Mouse (Mus musculus): ENCODE measurements around the gene Gm28778.

DNA sequence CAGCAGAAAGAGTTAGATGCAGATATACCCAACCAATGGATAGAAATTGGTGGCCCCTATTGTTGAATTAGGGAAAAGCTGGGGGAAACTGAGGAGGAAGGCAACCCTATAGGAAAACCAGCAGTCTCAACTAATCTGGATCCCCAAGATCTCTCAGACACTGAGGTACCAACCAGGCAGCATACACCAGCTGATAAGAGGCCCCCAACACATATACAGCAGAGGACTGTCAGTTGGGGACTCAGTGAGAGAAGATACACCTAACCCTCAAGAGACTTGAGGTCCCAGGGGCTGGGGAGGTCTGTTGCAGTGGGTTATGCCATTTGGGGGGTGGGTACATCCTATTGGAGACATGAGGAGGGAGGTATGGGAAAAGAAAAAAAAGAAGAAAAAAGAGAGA lies 38.6 kb downstream of the Gm28778 start:
- TF ChIP-seq MXI1 (IDR thresholded peaks at IDR 0.05; ENCODE audit: low read depth, low read length), result no peak
- no peak for TF ChIP-seq ZNF384 (IDR thresholded peaks at IDR 0.05; ENCODE audit: low read depth, low read length)
- TF ChIP-seq CTCF (IDR thresholded peaks at IDR 0.05 in 2 of 3, conservative IDR thresholded peaks at IDR 0.05 in 1 of 3; ENCODE audit: control insufficient read depth in 1 of 3, insufficient read depth in 1 of 3, low read depth in 2 of 3, low read length in 3 of 3, poor library complexity in 1 of 3, severe bottlenecking in 1 of 3), result no peak
- no peak for TF ChIP-seq CHD2 (IDR thresholded peaks at IDR 0.05; ENCODE audit: low read length)
- no peak for TF ChIP-seq TCF12 (IDR thresholded peaks at IDR 0.05; ENCODE audit: low read depth, low read length)
- no peak for TF ChIP-seq ZMIZ1 (IDR thresholded peaks at IDR 0.05; ENCODE audit: low read depth, low read length)
- TF ChIP-seq KAT2A (conservative IDR thresholded peaks at IDR 0.05; ENCODE audit: low read depth, low read length), result no peak
- no peak for TF ChIP-seq MAX (IDR thresholded peaks at IDR 0.05; ENCODE audit: low read length)

Measured in MEL (cell line).